Mouse (Mus musculus): ENCODE data around the gene Oma1.

Gene Oma1

DNA sequence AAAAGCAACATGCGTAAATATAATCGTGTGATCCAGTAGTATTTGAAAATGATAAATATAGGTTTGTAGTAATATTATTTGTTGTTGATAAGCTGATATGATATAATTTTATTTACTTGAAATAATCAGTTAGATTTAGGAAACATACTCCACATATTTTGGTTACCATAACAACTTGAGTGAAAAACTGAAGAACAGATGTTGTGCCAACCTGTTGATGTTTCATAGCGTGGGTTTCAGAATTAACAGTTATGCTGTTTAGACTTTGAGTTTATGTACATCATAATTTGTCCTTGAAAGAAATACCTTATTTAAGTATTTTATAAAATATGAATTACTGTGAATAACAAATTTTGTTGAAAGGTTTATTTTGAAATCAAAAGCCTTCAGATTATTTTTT is 43.8 kb downstream of the Oma1 start:
- in situ Hi-C loops (cut with MboI, MseI), result no loop called here

DNA sequence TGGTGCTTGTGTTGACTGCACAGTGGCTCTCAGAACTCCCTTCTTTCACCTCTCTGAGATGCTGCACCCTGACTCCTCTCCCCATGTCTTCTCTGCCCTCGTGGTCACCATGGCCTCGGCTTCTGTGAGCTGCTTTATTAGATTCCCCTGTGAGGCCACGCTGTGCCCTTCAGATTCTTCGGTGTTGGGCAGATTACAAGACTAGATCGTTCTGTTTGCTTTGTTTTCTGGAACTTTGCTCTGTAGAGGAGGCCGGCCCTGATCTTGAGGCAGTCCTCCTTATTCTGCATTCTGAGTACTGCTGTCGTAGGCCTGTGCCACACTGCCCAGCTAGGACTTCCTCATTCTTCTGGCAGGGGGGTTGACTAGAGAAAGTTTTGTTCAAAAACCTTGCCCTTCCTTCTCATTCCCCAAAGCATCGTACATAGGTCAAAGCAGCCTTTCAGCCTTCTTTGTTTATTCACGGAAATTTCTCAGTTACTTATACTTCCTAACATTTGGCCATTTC is 45.4 kb downstream of the Oma1 start:
- in situ Hi-C loops (cut with MboI, MseI), result no loop called here

DNA sequence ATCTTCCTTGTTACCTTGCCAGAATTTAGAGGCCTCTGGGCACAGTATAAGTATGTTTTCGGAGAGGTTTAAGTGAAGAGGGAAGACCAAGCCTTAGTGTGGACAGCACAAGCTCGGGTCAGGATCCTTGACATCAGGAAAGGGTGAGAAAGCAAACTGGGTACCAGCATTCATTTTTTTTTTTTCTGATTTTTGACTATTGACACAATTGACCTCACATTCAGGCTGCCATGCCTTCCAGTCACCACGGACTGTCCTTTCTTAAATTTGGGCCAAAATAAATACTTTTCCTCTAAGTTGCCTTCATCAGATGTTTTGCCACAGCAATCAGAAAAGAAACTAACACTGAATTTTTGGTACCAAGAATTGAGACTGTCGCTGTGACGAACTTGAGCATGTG is 68.6 kb downstream of the Oma1 start:
- in situ Hi-C loops (cut with MboI, MseI), result no loop called here

DNA sequence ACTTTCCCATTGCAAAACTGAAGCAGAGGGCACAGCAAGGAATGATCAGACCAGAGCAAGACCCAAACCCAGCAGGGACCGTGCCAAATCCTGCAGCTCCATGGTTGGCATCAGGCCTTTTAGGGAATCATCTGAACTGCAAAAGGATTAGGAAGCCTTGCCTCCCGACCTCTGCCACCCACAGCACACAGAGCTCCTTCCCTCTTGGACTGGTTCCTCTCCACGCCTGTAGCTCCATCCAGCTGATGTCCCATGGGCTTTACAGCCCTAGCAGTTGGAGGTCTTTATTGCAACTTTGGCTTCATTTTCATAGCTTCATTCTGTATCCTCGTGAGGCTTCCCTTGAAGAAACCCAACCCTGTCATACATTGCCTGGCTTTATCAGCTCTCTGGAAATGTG is 71.4 kb downstream of the Oma1 start:
- in situ Hi-C loops (cut with MboI, MseI), result no loop called here

DNA sequence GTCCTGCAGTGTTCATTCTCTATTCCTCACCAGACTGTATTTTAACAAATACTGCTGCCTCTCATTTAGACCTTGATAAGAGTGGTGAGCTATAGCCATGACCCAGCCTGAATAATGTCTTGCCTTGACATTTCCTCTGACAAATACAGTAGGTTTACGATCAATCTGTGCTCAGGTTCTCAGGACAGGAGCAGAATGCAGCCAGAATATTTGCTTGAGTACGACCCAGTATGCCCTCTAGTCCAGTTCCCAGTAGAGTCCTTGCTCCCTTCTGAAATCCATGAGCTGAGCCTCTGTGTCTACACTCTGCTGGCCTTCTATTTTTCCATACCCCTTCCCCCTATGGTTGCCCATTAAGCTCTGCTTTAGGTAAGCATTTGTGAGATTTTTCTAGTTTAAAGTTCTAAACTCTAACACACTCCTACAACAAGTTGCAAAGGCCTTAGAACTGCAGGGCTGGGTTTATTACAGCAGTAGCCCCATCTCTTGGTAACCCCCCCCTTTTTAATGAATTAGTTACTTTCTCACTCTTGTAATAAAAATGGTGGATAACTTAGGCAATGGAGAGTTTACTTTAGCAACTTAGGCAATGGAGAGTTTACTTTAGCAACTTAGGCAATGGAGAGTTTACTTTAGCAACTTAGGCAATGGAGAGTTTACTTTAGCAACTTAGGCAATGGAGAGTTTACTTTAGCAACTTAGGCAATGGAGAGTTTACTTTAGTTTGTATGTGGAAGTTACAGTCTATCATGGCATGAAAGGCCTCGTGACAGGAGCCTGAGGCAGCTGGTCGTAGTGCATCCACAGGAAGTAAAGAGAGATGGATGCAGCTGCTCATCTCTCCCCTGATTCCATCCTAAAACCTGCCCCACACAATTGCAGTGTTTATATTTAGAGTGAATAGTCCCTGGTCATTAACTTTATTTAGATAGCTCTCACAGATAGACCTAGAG is 72.5 kb downstream of the Oma1 start:
- in situ Hi-C loops (cut with MboI, MseI), result no loop called here

DNA sequence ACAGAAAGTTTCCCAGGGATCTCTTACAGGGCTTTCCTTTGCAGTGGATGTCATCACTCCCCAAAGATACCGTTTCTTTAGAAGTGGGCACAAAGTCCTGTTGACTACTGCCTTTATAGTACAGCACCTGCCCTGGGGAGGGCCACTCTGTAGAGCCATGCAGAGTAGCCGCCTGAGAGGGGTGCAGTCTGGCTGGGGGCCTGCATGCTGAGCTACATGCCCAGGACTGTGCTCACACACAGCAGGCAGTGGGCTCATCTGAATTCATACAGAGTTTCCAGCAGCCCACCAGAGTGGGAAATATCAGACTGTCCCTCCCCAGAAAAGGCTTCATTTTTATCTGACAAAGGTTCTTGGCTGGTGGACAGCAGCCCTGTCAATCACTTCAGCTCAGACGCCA is 73.7 kb downstream of the Oma1 start:
- in situ Hi-C loops (cut with MboI, MseI), result no loop called here

DNA sequence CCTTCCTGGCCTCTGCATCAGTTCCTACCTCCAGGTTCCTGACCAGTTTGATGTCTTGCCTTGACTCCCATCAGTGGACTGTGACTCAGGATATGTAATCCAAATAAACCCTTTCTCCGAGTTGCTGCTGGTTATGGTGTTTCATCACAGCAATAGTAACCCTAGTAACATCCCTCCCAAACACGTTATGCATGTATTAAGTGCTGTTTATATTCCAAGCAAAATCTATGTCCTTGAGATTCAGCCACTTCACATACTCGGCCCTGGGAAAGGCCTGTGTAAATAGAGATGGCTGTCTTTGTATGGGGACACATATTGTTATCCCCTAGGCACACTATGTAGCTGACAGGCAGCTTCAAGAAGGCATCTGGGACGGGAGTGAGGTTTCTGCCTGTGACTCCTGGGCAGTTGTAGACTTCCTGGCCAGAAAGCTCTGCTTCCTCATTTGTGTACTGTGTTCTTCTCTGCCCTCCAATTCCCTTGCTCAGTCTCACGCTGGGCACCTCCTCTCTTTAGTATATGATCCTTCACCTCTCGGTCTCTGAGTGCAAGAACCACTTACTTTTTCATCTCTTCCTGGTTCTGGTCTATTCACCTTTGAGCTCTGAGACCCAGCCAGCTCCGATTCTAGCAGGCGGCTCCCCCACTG is 75.0 kb downstream of the Oma1 start:
- in situ Hi-C loops (cut with MboI, MseI), result no loop called here

DNA sequence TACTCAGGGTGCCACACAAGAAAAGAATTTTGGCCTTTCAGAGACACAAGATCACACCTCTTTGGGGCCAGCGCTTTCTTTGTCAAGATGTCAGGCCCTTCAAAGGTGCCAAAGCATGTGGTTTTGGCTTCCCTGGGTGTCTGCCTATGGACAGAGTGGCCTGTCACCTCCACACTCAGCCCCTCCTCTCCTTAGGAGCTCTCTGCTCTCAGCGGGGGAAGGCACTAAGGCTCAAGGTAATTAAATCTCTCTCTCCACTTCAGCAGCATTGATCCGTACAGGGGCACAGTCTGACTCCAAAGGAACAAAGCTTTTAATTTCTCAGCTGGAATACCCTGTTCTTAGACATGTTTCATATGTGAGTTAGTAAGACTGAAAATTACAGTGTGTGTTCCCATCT is 76.0 kb downstream of the Oma1 start:
- in situ Hi-C loops (cut with MboI, MseI), result no loop called here

DNA sequence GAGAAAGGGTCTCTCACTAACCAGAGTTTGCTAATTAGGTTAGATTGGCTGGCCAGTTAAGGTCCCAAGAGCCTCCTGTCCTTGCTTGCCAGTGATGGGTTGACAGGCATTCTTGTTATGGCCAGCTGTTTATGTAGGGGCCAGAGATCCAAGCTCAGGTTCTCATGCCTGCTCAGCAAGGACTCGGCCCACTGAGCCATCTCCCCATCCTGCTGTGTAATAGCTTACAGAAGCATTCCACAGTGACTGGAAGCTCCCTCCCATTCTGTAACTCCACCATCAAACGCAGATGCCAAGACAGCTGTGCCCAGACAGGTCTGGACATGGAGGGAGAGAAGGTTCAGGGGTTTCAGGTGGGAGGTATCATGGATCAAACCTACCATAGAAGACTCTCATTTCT is 76.9 kb downstream of the Oma1 start:
- in situ Hi-C loops (cut with MboI, MseI), result no loop called here

DNA sequence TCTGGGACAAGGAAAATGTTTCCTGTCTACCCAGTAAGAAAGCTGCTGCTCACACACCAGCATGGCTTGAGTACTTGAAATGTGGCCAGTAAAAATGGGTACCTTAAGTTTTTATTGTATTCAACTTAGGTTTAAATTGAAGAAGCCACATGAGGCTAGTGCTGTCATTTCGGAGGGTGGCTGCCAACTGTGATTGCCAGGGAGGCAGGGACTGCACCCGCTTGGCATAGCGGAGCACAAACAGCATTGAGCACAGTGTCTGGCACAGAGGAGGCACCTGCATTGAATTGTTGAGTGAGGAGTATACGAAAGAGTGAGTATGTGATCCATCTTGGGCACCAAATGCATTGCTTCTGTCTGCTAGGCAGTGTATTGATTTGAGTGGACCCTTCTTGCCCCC is 81.5 kb downstream of the Oma1 start:
- in situ Hi-C loops (cut with MboI, MseI), result no loop called here

DNA sequence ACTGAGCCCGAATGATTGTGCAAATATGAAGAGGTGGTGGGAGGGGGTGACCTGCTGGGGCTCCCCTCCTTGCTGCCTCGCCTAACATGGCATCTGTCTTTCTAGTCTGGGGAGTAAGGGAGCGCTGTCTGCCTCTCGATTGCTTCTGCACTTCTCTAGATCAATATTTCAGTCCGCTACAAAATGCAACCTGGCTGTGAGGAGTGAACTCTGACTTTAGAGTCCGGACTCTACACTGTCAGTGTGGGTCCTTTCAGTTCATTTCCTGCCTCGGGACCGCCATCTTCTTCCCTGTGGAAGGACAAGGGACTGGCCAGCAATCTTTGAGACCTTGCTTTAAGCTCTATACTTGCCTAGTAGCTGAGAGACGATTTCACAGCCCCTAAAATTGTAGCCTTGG is 82.3 kb downstream of the Oma1 start:
- in situ Hi-C loops (cut with MboI, MseI), result no loop called here

DNA sequence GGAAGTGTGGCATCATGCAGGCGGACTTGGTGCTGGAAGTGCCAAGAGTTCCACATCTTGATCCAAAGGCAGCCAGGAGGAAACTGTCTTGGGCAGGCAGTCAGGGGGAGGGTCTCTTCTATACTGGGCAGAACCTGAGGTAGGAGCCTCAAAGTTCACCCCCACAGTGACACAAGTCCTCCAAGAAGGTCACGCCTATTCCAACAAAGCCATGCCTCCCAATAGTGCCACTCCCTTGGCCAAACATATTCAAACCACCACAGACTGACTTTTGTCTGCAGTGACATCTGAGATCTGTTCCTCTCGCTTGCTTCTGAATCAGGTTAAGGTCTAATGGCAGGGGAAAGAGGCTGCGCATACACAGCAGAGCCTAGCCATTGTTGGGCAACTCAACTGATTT is 83.3 kb downstream of the Oma1 start:
- in situ Hi-C loops (cut with MboI, MseI), result no loop called here

DNA sequence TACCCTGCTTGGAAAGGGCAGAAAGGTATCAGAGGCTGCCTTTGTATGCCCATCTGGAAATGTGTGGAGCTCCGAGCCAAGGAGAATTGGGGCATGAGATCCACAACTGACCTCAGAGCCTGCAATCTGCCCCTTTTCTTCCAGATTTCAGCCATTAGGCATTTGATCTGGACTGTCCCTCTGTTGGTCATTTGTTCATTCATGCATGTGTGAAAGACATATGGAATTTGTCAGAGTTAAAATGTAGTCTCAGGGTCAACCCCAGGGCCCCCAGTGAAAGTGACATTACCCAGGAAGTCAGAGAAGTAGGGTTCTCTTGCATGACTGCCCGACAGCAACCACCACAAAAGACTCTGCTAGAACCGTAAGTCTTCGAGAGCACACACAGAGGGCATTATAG is 89.0 kb downstream of the Oma1 start:
- in situ Hi-C loops (cut with MboI, MseI), result no loop called here

DNA sequence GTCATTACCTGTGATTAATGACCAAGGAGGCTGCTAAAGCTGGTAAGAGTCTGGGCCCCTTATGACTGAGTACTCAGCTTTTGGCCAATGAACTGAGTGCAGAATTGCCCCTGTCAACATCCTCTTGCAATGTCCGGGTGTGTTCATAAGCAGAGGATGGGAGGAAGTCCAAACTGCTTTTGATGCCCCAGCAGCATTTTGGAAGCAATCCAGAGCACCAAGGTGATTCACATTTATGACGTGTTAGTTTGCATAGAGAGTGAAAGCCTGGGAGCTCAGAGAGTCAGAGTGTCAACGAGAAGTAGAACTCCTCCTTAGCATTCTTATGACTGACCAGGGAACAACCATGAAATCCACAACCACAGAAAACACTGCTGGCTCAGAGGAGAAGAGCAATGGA is 91.7 kb downstream of the Oma1 start:
- in situ Hi-C loops (cut with MboI, MseI), result no loop called here

DNA sequence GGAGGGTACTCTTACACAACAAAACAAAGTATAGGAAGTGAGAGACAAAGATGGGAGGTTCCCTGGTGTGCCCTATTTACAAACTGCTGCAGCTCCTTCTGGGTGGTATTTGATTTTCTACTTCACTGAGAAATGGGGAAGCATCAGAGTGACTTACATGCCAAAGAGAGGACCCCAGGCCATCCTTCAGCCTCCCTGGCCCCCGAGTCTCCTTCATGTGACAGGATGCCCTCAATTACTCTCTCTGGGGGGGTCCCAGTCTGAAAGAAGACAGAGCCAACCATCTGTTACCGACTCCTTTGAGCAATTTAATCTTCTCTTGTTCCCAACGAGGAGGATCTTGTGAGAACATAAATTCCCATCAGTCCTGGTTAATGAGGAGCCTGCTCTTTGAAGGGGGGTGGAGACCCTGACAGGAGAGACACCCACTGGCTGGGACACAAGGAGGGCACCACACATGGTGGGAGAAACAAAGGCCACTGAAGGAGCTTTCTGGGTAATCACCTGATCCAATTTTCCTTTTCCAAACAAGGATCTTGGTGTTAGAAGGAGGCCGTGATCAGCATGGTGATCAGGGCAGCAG is 96.7 kb downstream of the Oma1 start:
- in situ Hi-C loops (cut with MboI, MseI), result no loop called here

Data from T-helper 2 cell (primary cell).